Mouse (Mus musculus) lung, adult 2 months (tissue): ENCODE data around the gene Plcxd3.

ENCODE experiments used
- CTCF ChIP-seq: fragments of 200-500 bp; IDR thresholded peaks from 2 replicates; pipeline ENCODE4 v1.5.1; 2011; ENCODE audit warnings: mild to moderate bottlenecking, low read length, control low read depth; ENCODE audit not compliant: insufficient read depth
- POLR2A ChIP-seq: fragments of 200-500 bp; IDR thresholded peaks from 2 replicates; pipeline ENCODE4 v1.6.1; 2011; ENCODE audit warnings: low read depth, mild to moderate bottlenecking, control low read depth, low read length, borderline replicate concordance; ENCODE audit errors: extremely low read depth

DNA sequence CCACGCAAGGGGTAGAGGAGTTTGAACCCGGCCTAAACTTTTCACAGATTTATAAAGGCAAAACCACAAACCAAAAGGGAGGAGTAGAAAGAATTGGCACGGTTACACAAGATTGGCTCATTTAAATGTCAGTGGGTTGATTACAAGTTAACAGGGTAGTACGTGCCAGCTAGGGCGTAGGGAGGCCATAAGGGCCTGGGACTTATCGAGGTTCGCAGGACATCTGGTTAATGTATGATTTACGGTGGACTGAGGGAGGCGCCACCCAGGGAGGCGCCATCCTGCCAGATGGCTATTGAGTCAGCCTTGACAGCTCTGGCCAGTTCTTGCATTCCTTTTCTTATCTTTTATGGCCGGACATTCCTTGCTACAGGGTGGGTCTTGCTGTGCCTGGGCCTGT is 18.9 kb upstream of the Plcxd3 start:
- TF ChIP-seq POLR2A (no peak), CTCF (no peak)
